Mouse (Mus musculus): ENCODE data around the gene Mafg. TPM values are rescaled to one million over a fixed set of nuclear protein-coding genes. Genes with fewer than 3 reads are reported as not detected.
"Not testable (repeated sequence)": the region's sequence is repeated elsewhere in the genome, so short reads cannot be mapped to it uniquely, and the experiment has no call there.

The Mafg gene
- polyA plus RNA-seq, 1 experiment from 2014 or later, result 20.2 TPM

DNA sequence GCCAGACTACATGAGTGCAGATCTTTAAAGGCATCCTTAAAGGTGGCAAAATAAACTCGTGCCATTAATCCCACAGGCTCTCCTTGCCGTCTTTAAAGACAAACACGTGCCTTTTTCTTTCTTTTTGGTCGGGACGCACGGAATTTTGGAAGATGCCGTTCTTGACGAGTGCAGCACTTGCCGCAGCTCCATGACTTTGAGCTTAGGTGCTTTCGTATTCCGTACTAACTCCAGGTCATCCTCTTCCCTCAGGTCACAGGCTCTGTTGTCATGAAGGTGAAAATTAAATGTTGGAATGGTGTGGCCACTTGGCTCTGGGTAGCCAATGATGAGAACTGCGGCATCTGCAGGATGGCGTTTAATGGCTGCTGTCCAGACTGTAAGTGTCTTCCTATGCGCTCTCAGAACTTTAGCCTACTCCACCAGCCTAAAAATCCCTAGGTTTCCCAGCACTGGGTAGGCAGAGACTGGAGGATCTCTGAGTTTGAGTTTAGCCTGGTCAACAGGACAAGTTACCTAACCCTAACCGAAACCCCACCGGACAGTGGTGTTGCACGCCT lies 34.3 kb downstream of the Mafg start:
- H3K4me3 ChIP-seq (ENCODE audit: low read depth, low read length), result peak overlapping the region; percentile 76
- H3K4me1 ChIP-seq (ENCODE audit: control insufficient read depth, insufficient read depth, low read length), result peaks cover 12% of the 10 kb centered on the region
- H3K27ac ChIP-seq (ENCODE audit: low read depth, low read length), result peak overlapping the region; percentile 89
- peaks cover 24% of the 10 kb centered on the region for H3K36me3 ChIP-seq (ENCODE audit: control insufficient read depth, insufficient read depth, low read length)
- 45% methylated on average over 17 of the region's 17 CpGs for WGBS (ENCODE audit: insufficient replicate concordance)
- peak overlapping the region; percentile 98 for H3K9ac ChIP-seq (ENCODE audit: low read depth, low read length)
- no peaks in the 10 kb centered on the region for H3K9me3 ChIP-seq (replicated peaks; ENCODE audit: control insufficient read depth, low read length)
- H3K4me2 ChIP-seq, result peak overlapping the region; percentile 99
- ATAC-seq (replicated peaks; ENCODE audit: insufficient number of reproducible peaks, low FRiP score, low TSS enrichment), result no peak
- H3K27me3 ChIP-seq (ENCODE audit: control insufficient read depth, insufficient read depth, low read length), result no peaks in the 10 kb centered on the region

DNA sequence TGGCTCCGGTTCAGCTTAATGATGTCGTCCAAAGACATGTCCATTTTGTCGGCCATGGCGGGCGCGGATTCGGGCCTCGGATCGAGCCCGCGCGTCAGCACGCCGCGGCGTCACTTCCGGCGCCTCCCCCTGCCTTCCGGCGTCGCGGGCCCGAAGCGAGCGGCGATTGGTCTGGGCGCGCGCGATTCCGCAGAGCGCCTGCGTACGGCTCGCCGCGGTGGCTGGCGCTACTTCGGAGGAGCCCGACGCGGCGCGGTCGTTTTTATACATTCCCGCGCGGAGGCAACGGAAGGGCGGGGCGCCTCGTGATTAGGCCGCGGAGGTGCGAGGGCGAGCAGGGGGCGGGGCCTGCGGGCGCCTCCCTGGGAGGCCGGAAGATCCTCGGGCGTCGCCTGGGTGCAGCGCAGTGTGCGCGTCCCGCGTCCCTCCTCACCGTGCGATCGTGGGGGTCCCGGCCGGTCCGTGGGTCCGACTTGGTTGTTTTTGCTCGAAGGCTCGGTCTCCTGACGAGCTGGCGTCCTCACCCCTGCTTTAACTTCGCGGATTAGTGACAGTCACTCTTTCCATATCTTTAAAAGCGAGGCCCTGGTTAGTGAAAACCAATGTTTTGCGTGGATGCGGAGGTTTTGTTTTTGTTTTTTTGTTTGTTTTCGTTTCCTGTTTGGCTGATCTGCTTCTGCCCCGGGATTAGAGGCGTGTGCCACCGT lies 35.0 kb downstream of the Mafg start, which contains the start of the genes Alyref and Anapc11:
Gene Alyref (minus strand): TSS at position 83 of the 707 bp plus-strand sequence.
Gene Anapc11 (plus strand): TSS at position 139 of the 707 bp plus-strand sequence.
- Histone ChIP-seq H3K9me3 (replicated peaks; ENCODE audit: control insufficient read depth, low read length) (no peaks in the 10 kb centered on the region), H3K4me1 (ENCODE audit: control insufficient read depth, insufficient read depth, low read length) (peaks cover 12% of the 10 kb centered on the region), H3K27ac (ENCODE audit: low read depth, low read length) (peak within 1 kb of the TSS; percentile 89), H3K4me2 (peak within 1 kb of the TSS; percentile 99), H3K9ac (ENCODE audit: low read depth, low read length) (peak within 1 kb of the TSS; percentile 98), H3K4me3 (ENCODE audit: low read depth, low read length) (peak within 1 kb of the TSS; percentile 76), H3K27me3 (ENCODE audit: control insufficient read depth, insufficient read depth, low read length) (no peaks in the 10 kb centered on the region), H3K36me3 (ENCODE audit: control insufficient read depth, insufficient read depth, low read length) (peaks cover 29% of the 10 kb centered on the region)
- WGBS (ENCODE audit: insufficient replicate concordance), result under 1% methylated on average over 88 of the region's 88 CpGs
- ATAC-seq (replicated peaks; ENCODE audit: insufficient number of reproducible peaks, low FRiP score, low TSS enrichment), result peak; percentile 92

DNA sequence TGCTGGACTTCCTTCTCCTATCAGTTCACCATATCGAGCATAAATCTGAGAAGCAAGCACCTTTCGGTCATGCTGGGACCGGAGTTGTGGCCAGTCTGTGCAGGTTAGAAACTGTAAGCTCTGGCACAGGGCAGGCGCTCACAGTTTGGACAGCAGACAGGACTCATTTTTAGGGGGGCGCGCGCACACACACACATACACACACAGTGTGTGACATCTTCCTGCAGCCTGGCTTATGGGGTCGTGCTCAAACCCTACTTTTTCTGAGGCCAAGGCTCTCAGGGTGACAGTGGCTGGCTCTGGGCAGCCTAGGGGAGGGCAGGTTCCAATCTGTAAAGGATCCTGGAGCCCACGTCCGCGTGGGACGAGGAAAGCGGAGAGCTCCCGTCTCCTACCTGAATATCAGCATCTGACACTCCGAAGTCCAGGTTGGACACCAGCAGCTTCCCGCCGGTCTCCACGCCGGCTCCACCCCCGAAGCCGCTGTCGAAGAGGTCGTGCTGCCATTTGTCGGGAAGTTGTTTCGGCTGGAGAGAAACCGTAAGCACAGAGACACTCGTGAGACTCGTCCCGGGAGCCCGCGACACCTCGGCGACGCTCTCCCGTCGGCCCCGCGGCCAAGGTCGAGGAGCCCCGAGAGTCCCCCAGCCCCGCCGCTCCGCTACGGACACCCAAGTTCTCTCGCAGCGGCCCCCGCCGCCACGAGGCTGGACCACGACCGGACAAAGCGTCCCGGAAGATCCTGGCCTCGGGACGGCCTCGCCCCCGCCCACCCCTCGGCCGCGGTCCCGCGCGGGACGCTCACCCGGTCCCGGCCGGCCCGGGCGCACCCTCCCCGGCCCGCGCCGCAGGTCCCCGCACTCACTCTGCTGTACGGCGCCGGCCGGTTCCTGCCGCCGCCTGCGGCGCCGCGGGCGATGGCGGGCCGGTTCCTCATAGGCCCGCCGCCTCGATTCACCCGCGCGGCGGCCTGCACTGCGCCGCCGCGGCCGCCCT lies 35.9 kb downstream of the Mafg start:
- 5% methylated on average over 82 of the region's 99 CpGs for WGBS (ENCODE audit: insufficient replicate concordance)
- H3K36me3 ChIP-seq (ENCODE audit: control insufficient read depth, insufficient read depth, low read length), result peaks cover 31% of the 10 kb centered on the region

DNA sequence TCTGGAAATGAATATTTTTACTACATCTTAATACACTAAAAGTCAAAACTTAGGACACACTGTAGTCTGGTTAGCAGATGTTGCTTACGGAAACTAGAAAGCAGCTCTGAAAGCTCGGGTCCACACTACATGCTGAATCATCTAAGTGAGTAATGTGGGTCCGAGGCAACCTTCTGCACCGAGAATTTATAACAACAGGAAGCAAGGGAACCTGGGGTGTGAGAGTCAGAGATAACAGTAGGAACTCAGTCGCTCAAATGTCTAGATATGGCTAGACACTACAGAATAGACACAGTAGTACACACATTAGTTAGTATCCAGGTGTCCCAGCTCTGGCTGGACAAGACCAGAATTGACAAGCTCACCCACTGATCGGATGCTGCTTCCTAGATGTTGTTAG lies 44.9 kb downstream of the Mafg start:
- H3K27ac ChIP-seq (ENCODE audit: low read depth, low read length), result no peak overlapping the region
- H3K27me3 ChIP-seq (ENCODE audit: control insufficient read depth, insufficient read depth, low read length), result no peaks in the 10 kb centered on the region
- peaks cover 4% of the 10 kb centered on the region; the same call in 1 of the 2 replicates for H3K9me3 ChIP-seq (replicated peaks; ENCODE audit: control insufficient read depth, low read length)
- no peak overlapping the region for H3K9ac ChIP-seq (ENCODE audit: low read depth, low read length)
- H3K4me3 ChIP-seq (ENCODE audit: low read depth, low read length), result no peak overlapping the region
- no peak for ATAC-seq (replicated peaks; ENCODE audit: insufficient number of reproducible peaks, low FRiP score, low TSS enrichment)
- no peak overlapping the region for H3K4me2 ChIP-seq
- H3K36me3 ChIP-seq (ENCODE audit: control insufficient read depth, insufficient read depth, low read length), result peaks cover 47% of the 10 kb centered on the region
- no peaks in the 10 kb centered on the region for H3K4me1 ChIP-seq (ENCODE audit: control insufficient read depth, insufficient read depth, low read length)
- 70% methylated on average over 6 of the region's 6 CpGs for WGBS (ENCODE audit: insufficient replicate concordance)

More for the DNA sequence above, 35.9 kb downstream of the Mafg start:
- ATAC-seq (replicated peaks; ENCODE audit: insufficient number of reproducible peaks, low FRiP score, low TSS enrichment), result peak; percentile 51
- Histone ChIP-seq H3K27ac (ENCODE audit: low read depth, low read length) (peak overlapping the region; percentile 89), H3K4me3 (ENCODE audit: low read depth, low read length) (peak overlapping the region; percentile 76), H3K4me2 (peak overlapping the region; percentile 99), H3K27me3 (ENCODE audit: control insufficient read depth, insufficient read depth, low read length) (no peaks in the 10 kb centered on the region), H3K9ac (ENCODE audit: low read depth, low read length) (peak overlapping the region; percentile 98), H3K9me3 (replicated peaks; ENCODE audit: control insufficient read depth, low read length) (no peaks in the 10 kb centered on the region), H3K4me1 (ENCODE audit: control insufficient read depth, insufficient read depth, low read length) (peaks cover 12% of the 10 kb centered on the region)

DNA sequence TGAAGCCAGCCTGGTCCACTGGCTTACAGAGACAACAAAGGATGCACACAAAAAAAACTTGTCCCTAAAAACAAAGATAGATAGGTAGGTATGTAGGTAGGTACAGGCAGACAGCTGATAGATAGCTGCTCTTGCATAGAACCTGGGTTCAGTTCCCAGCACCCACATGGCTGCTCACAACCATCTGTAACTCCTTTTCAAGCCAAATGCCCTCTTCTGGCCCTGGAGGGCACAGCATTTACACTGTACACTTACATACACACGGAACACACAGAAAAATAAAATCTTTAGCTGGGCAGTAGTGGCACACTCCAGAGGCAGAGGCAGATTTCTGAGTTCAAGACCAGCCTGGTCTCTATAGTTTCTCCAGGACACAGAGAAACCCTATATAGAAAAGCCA lies 49.5 kb downstream of the Mafg start:
- H3K4me3 ChIP-seq (ENCODE audit: low read depth, low read length), result no peak overlapping the region
- peaks cover 27% of the 10 kb centered on the region for H3K36me3 ChIP-seq (ENCODE audit: control insufficient read depth, insufficient read depth, low read length)
- H3K9ac ChIP-seq (ENCODE audit: low read depth, low read length), result no peak overlapping the region
- peaks cover 22% of the 10 kb centered on the region for H3K4me1 ChIP-seq (ENCODE audit: control insufficient read depth, insufficient read depth, low read length)
- H3K9me3 ChIP-seq (replicated peaks; ENCODE audit: control insufficient read depth, low read length), result peaks cover 4% of the 10 kb centered on the region; the same call in 1 of the 2 replicates
- H3K27me3 ChIP-seq (ENCODE audit: control insufficient read depth, insufficient read depth, low read length), result no peaks in the 10 kb centered on the region
- ATAC-seq (replicated peaks; ENCODE audit: insufficient number of reproducible peaks, low FRiP score, low TSS enrichment), result no peak
- no peak overlapping the region for H3K27ac ChIP-seq (ENCODE audit: low read depth, low read length)
- 93% methylated on average over 1 of the region's 1 CpGs for WGBS (ENCODE audit: insufficient replicate concordance)
- H3K4me2 ChIP-seq, result no peak overlapping the region

DNA sequence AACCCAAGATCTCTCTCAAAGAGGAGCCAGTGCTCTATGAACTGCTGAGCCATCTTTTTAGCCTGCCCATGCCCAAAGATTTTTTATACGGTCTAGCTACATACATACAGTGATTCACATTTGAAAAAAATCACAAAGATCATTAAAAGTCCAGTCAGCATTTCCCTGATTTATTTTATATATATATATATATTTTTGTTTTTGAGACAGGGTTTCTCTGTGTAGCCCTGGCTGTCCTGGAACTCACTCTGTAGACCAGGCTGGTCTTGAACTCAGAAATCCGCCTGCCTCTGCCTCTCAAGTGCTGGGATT lies 50.5 kb downstream of the Mafg start:
- ATAC-seq (replicated peaks; ENCODE audit: insufficient number of reproducible peaks, low FRiP score, low TSS enrichment); H3K27me3 ChIP-seq (ENCODE audit: control insufficient read depth, insufficient read depth, low read length); H3K9ac ChIP-seq (ENCODE audit: low read depth, low read length); H3K9me3 ChIP-seq (replicated peaks; ENCODE audit: control insufficient read depth, low read length); H3K4me3 ChIP-seq (ENCODE audit: low read depth, low read length); H3K27ac ChIP-seq (ENCODE audit: low read depth, low read length); H3K4me2 ChIP-seq: not testable (repeated sequence)
- Histone ChIP-seq H3K4me1 (ENCODE audit: control insufficient read depth, insufficient read depth, low read length) (peaks cover 25% of the 10 kb centered on the region), H3K36me3 (ENCODE audit: control insufficient read depth, insufficient read depth, low read length) (peaks cover 31% of the 10 kb centered on the region)
- WGBS (ENCODE audit: insufficient replicate concordance), result 87% methylated on average over 2 of the region's 2 CpGs

DNA sequence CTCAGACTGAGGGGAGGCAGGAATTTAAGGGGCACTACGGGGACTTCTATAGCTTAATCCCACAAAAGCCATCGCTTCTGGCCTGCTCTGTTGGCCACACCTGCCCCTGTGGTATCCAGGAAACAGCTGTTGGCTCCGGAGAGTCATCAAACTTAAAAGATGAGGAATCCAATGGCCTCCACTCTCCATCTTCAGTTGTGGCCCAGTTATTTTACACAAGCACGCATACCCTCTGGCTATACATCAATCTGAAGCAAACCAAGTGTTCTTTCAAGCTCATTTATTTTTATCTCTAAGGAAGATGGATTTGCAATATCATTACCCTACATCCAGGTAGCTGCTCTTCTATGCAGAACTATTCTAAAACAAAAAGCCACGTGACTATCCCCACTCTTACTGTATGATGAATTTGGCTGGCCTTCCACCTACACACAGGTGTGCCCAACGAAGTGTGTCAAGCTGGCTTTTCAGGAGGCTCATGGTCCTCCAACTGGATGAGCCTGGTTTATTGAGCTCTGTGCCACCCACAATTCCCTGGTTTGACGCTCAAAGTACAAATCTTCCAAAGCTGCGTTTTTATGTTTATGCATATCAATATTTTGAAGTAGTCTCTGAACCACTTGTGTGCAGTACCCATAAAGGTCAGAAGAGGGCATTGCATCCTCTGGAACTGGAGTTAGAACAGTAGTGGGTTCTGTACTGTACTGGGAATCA lies 51.0 kb downstream of the Mafg start:
- H3K27me3 ChIP-seq (ENCODE audit: control insufficient read depth, insufficient read depth, low read length), result no peaks in the 10 kb centered on the region
- ATAC-seq (replicated peaks; ENCODE audit: insufficient number of reproducible peaks, low FRiP score, low TSS enrichment), result no peak

More for the DNA sequence above, 51.0 kb downstream of the Mafg start:
- Histone ChIP-seq H3K36me3 (ENCODE audit: control insufficient read depth, insufficient read depth, low read length) (peaks cover 36% of the 10 kb centered on the region), H3K4me1 (ENCODE audit: control insufficient read depth, insufficient read depth, low read length) (peaks cover 25% of the 10 kb centered on the region), H3K27ac (ENCODE audit: low read depth, low read length) (peak overlapping the region; percentile 92), H3K9ac (ENCODE audit: low read depth, low read length) (peak overlapping the region; percentile 96), H3K4me2 (peak overlapping the region; percentile 96), H3K9me3 (replicated peaks; ENCODE audit: control insufficient read depth, low read length) (peaks cover 4% of the 10 kb centered on the region; the same call in 1 of the 2 replicates), H3K4me3 (ENCODE audit: low read depth, low read length) (peak overlapping the region; percentile 95)
- 72% methylated on average over 8 of the region's 8 CpGs for WGBS (ENCODE audit: insufficient replicate concordance)
